Mouse (Mus musculus): ENCODE data around the gene Gm17267. TPM values are rescaled to one million over a fixed set of nuclear protein-coding genes. Genes with fewer than 3 reads are reported as not detected.
"Not testable (repeated sequence)": the region's sequence is repeated elsewhere in the genome, so short reads cannot be mapped to it uniquely, and the experiment has no call there.

The Gm17267 gene
- not detected in 2 replicates for polyA plus RNA-seq (2015; fragmentation: Nextera tagmentation; extraction: Ambion mirVana)

DNA sequence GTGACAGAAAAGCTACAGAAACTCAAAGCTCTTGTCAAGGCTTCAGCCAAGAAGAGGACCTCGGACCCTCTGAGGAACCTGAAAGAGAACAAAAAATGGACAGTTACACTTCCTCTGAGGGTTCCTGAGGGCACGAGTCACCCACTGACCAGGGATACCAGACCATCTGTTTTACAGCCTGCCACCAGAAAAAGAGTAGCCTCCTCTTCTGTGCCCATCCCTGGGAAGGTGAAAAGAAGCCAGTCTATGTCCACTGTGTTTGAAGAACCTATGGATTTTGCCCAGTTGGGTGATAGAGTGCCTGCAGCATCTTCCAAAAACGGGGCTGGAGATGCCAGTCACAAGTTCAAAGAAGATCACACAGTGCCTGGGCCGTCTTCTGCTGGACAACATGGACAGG lies at the start of gene Gm17267:
TSS of gene Gm17267 (plus strand) at position 301 of the 400 bp plus-strand sequence.
- H3K27ac ChIP-seq; H3K27me3 ChIP-seq; H3K4me2 ChIP-seq; H3K36me3 ChIP-seq; ATAC-seq (replicated peaks; ENCODE audit: low FRiP score); H3K9me3 ChIP-seq (replicated peaks); H3K9ac ChIP-seq; H3K4me1 ChIP-seq; H3K4me3 ChIP-seq (replicated peaks): not testable (repeated sequence)
- no CpG with 5 or more reads among the region's 4 CpGs for WGBS
